Mouse (Mus musculus) limb, embryonic 13.5 days (tissue): Measurements from ENCODE around the gene Igfals. TPM values are rescaled to one million over a fixed set of nuclear protein-coding genes. Genes with fewer than 3 reads are reported as not detected.

Experiments used
- ATAC-seq: fragments of 200-750 bp; cut with Nextera tagmentation; 2 replicates; pipeline ENCODE4 v1.8.0; 2017; ENCODE audit warnings: low read depth, moderate number of reproducible peaks, moderate TSS enrichment; ENCODE audit not compliant: low FRiP score
- H3K27ac ChIP-seq: fragments of 300-500 bp; sonication (generic); 2 replicates; pipeline ENCODE4 v1.5.1; 2015; ENCODE audit warnings: inconsistent platforms, mild to moderate bottlenecking, moderate library complexity
- H3K27me3 ChIP-seq: fragments of 300-500 bp; sonication (generic); 2 replicates; pipeline ENCODE4 v1.6.1; 2015; ENCODE audit warnings: mild to moderate bottlenecking, inconsistent platforms
- H3K36me3 ChIP-seq: fragments of 300-500 bp; sonication (generic); 2 replicates; pipeline ENCODE4 v1.6.1; 2015; ENCODE audit warnings: inconsistent platforms, mild to moderate bottlenecking, moderate library complexity
- H3K4me1 ChIP-seq: fragments of 300-500 bp; sonication (generic); 2 replicates; pipeline ENCODE4 v1.6.1; 2015; ENCODE audit warnings: inconsistent platforms
- H3K4me2 ChIP-seq: fragments of 300-500 bp; sonication (generic); replicated peaks from 2 replicates; pipeline ENCODE4 v1.6.1; 2015; ENCODE audit warnings: inconsistent platforms, mild to moderate bottlenecking, moderate library complexity
- H3K4me3 ChIP-seq: fragments of 300-500 bp; sonication (generic); 2 replicates; pipeline ENCODE4 v1.5.1; 2015; ENCODE audit warnings: moderate library complexity, mild to moderate bottlenecking, inconsistent platforms
- H3K9ac ChIP-seq: fragments of 300-500 bp; sonication (generic); 2 replicates; pipeline ENCODE4 v1.6.1; 2015; ENCODE audit warnings: mild to moderate bottlenecking, inconsistent platforms
- H3K9me3 ChIP-seq: fragments of 300-500 bp; sonication (generic); 2 replicates; pipeline ENCODE4 v1.6.1; 2016; ENCODE audit warnings: inconsistent platforms
- WGBS: fragments of 180-500 bp; shearing (Covaris S2); methylation state at CpG from one replicate; pipeline ENCODE4 v1.1.7; 2015; 5-methylcytosine and 5-hydroxymethylcytosine counted together
- polyA plus RNA-seq: library from polyadenylated mRNA; unstranded; fragments of >200 nt; fragmentation: Nextera tagmentation; extraction: Ambion mirVana; gene quantifications from 2 replicates; pipeline ENCODE4 v1.2.1, GENCODE M21; 2015

The Igfals gene
- polyA plus RNA-seq, 1 experiment from 2014 or later, result 0.50 TPM

GRCm38 (mm10) chr17:24896993-24897269 is 31.1 kb downstream of the Igfals start:
- ATAC-seq, result no peak
- peak overlapping the region; percentile 87; the same call in 1 of the 2 replicates for H3K27ac ChIP-seq

GRCm38 (mm10) chr17:24897600-24897999 is 31.8 kb downstream of the Igfals start:
- WGBS, result 78% methylated on average over 4 of the region's 4 CpGs
- Histone ChIP-seq H3K27me3 (no peaks in the 10 kb centered on the region), H3K4me2 (peak overlapping the region; percentile 100), H3K4me3 (peak overlapping the region; percentile 90), H3K27ac (no peak overlapping the region), H3K9me3 (no peaks in the 10 kb centered on the region), H3K4me1 (peaks cover 36% of the 10 kb centered on the region), H3K36me3 (peaks cover 70% of the 10 kb centered on the region), H3K9ac (peak overlapping the region; percentile 94)
- no peak for ATAC-seq

More at GRCm38 (mm10) chr17:24896993-24897269, 31.1 kb downstream of the Igfals start:
- H3K4me1 ChIP-seq, result peaks cover 36% of the 10 kb centered on the region
- H3K4me3 ChIP-seq, result peak overlapping the region; percentile 90
- 33% methylated on average over 11 of the region's 11 CpGs for WGBS
- H3K9ac ChIP-seq, result peak overlapping the region; percentile 94
- peak overlapping the region; percentile 100 for H3K4me2 ChIP-seq
- H3K27me3 ChIP-seq, result no peaks in the 10 kb centered on the region
- peaks cover 70% of the 10 kb centered on the region for H3K36me3 ChIP-seq
- H3K9me3 ChIP-seq, result no peaks in the 10 kb centered on the region

GRCm38 (mm10) chr17:24898041-24898854 is 32.5 kb downstream of the Igfals start:
- peaks cover 70% of the 10 kb centered on the region for H3K36me3 ChIP-seq
- no peak overlapping the region for H3K4me3 ChIP-seq
- no peaks in the 10 kb centered on the region for H3K9me3 ChIP-seq
- 0 out of 2 replicates have a peak overlapping the region, but pooled peaks have one; percentile 94 for H3K9ac ChIP-seq
- peaks cover 36% of the 10 kb centered on the region for H3K4me1 ChIP-seq
- no peaks in the 10 kb centered on the region for H3K27me3 ChIP-seq
- 74% methylated on average over 4 of the region's 4 CpGs for WGBS
- peak overlapping the region; percentile 100; the same call in 1 of the 2 replicates for H3K4me2 ChIP-seq
- ATAC-seq, result no peak
- H3K27ac ChIP-seq, result no peak overlapping the region

- WGBS, result 89% methylated on average over 5 of the region's 5 CpGs
- Histone ChIP-seq H3K9ac (no peak overlapping the region), H3K36me3 (peaks cover 73% of the 10 kb centered on the region)
These were observed 33.4 kb downstream of the Igfals start for GRCm38 (mm10) chr17:24899153-24899552.

GRCm38 (mm10) chr17:24900014-24900413 is 34.2 kb downstream of the Igfals start:
- Histone ChIP-seq H3K9ac (no peak overlapping the region), H3K36me3 (peaks cover 82% of the 10 kb centered on the region), H3K27me3 (no peaks in the 10 kb centered on the region), H3K4me2 (no peak overlapping the region), H3K4me1 (peaks cover 24% of the 10 kb centered on the region), H3K4me3 (no peak overlapping the region), H3K27ac (no peak overlapping the region), H3K9me3 (no peaks in the 10 kb centered on the region)
- no peak for ATAC-seq
- WGBS, result 95% methylated on average over 6 of the region's 6 CpGs

More at GRCm38 (mm10) chr17:24899153-24899552, 33.4 kb downstream of the Igfals start:
- ATAC-seq, result no peak
- Histone ChIP-seq H3K9me3 (no peaks in the 10 kb centered on the region), H3K27ac (no peak overlapping the region), H3K27me3 (no peaks in the 10 kb centered on the region), H3K4me2 (no peak overlapping the region), H3K4me1 (peaks cover 28% of the 10 kb centered on the region), H3K4me3 (no peak overlapping the region)

- Histone ChIP-seq H3K4me1 (peaks cover 9% of the 10 kb centered on the region), H3K9ac (no peak overlapping the region), H3K9me3 (no peaks in the 10 kb centered on the region), H3K36me3 (peaks cover 100% of the 10 kb centered on the region), H3K27ac (no peak overlapping the region), H3K4me2 (no peak overlapping the region), H3K4me3 (no peak overlapping the region), H3K27me3 (no peaks in the 10 kb centered on the region)
- WGBS, result 84% methylated on average over 5 of the region's 5 CpGs
- no peak for ATAC-seq
These were observed 36.3 kb downstream of the Igfals start for GRCm38 (mm10) chr17:24902124-24902523.

GRCm38 (mm10) chr17:24902671-24903474 is 37.1 kb downstream of the Igfals start:
- Histone ChIP-seq H3K4me3 (no peak overlapping the region), H3K9ac (no peak overlapping the region), H3K27me3 (no peaks in the 10 kb centered on the region), H3K9me3 (no peaks in the 10 kb centered on the region), H3K36me3 (peaks cover 100% of the 10 kb centered on the region), H3K27ac (no peak overlapping the region), H3K4me2 (no peak overlapping the region), H3K4me1 (peaks cover 1% of the 10 kb centered on the region; the same call in 1 of the 2 replicates)
- WGBS, result 67% methylated on average over 9 of the region's 9 CpGs
- ATAC-seq, result no peak

GRCm38 (mm10) chr17:24903767-24904166 is 38.0 kb downstream of the Igfals start:
- 92% methylated on average over 9 of the region's 9 CpGs for WGBS
- no peak overlapping the region for H3K27ac ChIP-seq
- H3K4me2 ChIP-seq, result no peak overlapping the region
- H3K36me3 ChIP-seq, result peaks cover 100% of the 10 kb centered on the region
- ATAC-seq, result no peak
- H3K4me1 ChIP-seq, result no peaks in the 10 kb centered on the region
- no peaks in the 10 kb centered on the region for H3K9me3 ChIP-seq
- H3K4me3 ChIP-seq, result no peak overlapping the region
- no peaks in the 10 kb centered on the region for H3K27me3 ChIP-seq
- no peak overlapping the region for H3K9ac ChIP-seq

GRCm38 (mm10) chr17:24907591-24907990 is 41.8 kb downstream of the Igfals start:
- no peak overlapping the region for H3K4me3 ChIP-seq
- H3K27ac ChIP-seq, result no peak overlapping the region
- H3K4me1 ChIP-seq, result no peaks in the 10 kb centered on the region
- ATAC-seq, result no peak
- no peak overlapping the region for H3K4me2 ChIP-seq
- no peak overlapping the region for H3K9ac ChIP-seq
- no peaks in the 10 kb centered on the region for H3K9me3 ChIP-seq
- 100% methylated on average over 2 of the region's 2 CpGs for WGBS
- peaks cover 99% of the 10 kb centered on the region for H3K36me3 ChIP-seq
- H3K27me3 ChIP-seq, result no peaks in the 10 kb centered on the region

- H3K9ac ChIP-seq, result no peak overlapping the region
- H3K27ac ChIP-seq, result no peak overlapping the region
- H3K27me3 ChIP-seq, result no peaks in the 10 kb centered on the region
- no peaks in the 10 kb centered on the region for H3K4me1 ChIP-seq
- no peaks in the 10 kb centered on the region for H3K9me3 ChIP-seq
- no peak overlapping the region for H3K4me3 ChIP-seq
- peaks cover 96% of the 10 kb centered on the region for H3K36me3 ChIP-seq
- no peak for ATAC-seq
- no peak overlapping the region for H3K4me2 ChIP-seq
These were observed 48.2 kb downstream of the Igfals start for GRCm38 (mm10) chr17:24913984-24914383.

- Histone ChIP-seq H3K4me1 (no peaks in the 10 kb centered on the region), H3K9ac (no peak overlapping the region), H3K36me3 (peaks cover 96% of the 10 kb centered on the region), H3K27me3 (no peaks in the 10 kb centered on the region), H3K9me3 (no peaks in the 10 kb centered on the region), H3K4me3 (no peak overlapping the region), H3K4me2 (no peak overlapping the region), H3K27ac (no peak overlapping the region)
- no peak for ATAC-seq
- 98% methylated on average over 1 of the region's 1 CpGs for WGBS
These were observed 57.4 kb downstream of the Igfals start for GRCm38 (mm10) chr17:24923246-24923645.

- H3K9me3 ChIP-seq, result no peaks in the 10 kb centered on the region
- H3K9ac ChIP-seq, result no peak overlapping the region
- peaks cover 13% of the 10 kb centered on the region for H3K4me1 ChIP-seq
- 73% methylated on average over 1 of the region's 1 CpGs for WGBS
- H3K4me2 ChIP-seq, result no peak overlapping the region
- no peak for ATAC-seq
- no peaks in the 10 kb centered on the region for H3K27me3 ChIP-seq
- H3K27ac ChIP-seq, result no peak overlapping the region
- H3K4me3 ChIP-seq, result no peak overlapping the region
- H3K36me3 ChIP-seq, result peaks cover 63% of the 10 kb centered on the region
These were observed 63.7 kb downstream of the Igfals start for GRCm38 (mm10) chr17:24929506-24929905.
